Mouse (Mus musculus) hindbrain, embryonic 13.5 days (tissue): ENCODE results near the gene Ccdc162. TPM values are rescaled to one million over a fixed set of nuclear protein-coding genes. Genes with fewer than 3 reads are reported as not detected.
"Not testable (repeated sequence)": the region's sequence is repeated elsewhere in the genome, so short reads cannot be mapped to it uniquely, and the experiment has no call there.

Source experiments
- ATAC-seq: fragments of 200-750 bp; cut with Nextera tagmentation; 2 replicates; pipeline ENCODE4 v1.8.0; 2017; ENCODE audit warnings: moderate TSS enrichment; ENCODE audit not compliant: low FRiP score
- H3K27ac ChIP-seq: fragments of 300-500 bp; sonication (generic); 2 replicates; pipeline ENCODE4 v1.5.1; 2015; ENCODE audit warnings: inconsistent platforms, mild to moderate bottlenecking, moderate library complexity
- H3K27me3 ChIP-seq: fragments of 300-500 bp; sonication (generic); 2 replicates; pipeline ENCODE4 v1.6.1; 2015; ENCODE audit warnings: mild to moderate bottlenecking, inconsistent platforms
- H3K36me3 ChIP-seq: fragments of 300-500 bp; sonication (generic); 2 replicates; pipeline ENCODE4 v1.6.1; 2015; ENCODE audit warnings: mild to moderate bottlenecking, inconsistent platforms
- H3K4me1 ChIP-seq: fragments of 300-500 bp; sonication (generic); replicated peaks from 2 replicates; pipeline ENCODE4 v1.6.1; 2015; ENCODE audit warnings: inconsistent platforms
- H3K4me2 ChIP-seq: fragments of 300-500 bp; sonication (generic); 2 replicates; pipeline ENCODE4 v1.6.1; 2015; ENCODE audit warnings: inconsistent platforms, mild to moderate bottlenecking, moderate library complexity
- H3K4me3 ChIP-seq: fragments of 300-500 bp; sonication (generic); 2 replicates; pipeline ENCODE4 v1.5.1; 2015; ENCODE audit warnings: mild to moderate bottlenecking, inconsistent platforms
- H3K9ac ChIP-seq: fragments of 300-500 bp; sonication (generic); 2 replicates; pipeline ENCODE4 v1.6.1; 2015; ENCODE audit warnings: mild to moderate bottlenecking, inconsistent platforms
- H3K9me3 ChIP-seq: fragments of 300-500 bp; sonication (generic); 2 replicates; pipeline ENCODE4 v1.6.1; 2016; ENCODE audit warnings: inconsistent platforms
- WGBS: fragments of 180-500 bp; shearing (Covaris S2); methylation state at CpG from one replicate; pipeline ENCODE4 v1.1.7; 2015; 5-methylcytosine and 5-hydroxymethylcytosine counted together
- polyA plus RNA-seq: library from polyadenylated mRNA; unstranded; fragments of >200 nt; fragmentation: Nextera tagmentation; extraction: Ambion mirVana; gene quantifications from 2 replicates; pipeline ENCODE4 v1.2.1, GENCODE M21; 2015

The Ccdc162 gene
- polyA plus RNA-seq, 1 experiment from 2014 or later = 1.5 TPM

DNA sequence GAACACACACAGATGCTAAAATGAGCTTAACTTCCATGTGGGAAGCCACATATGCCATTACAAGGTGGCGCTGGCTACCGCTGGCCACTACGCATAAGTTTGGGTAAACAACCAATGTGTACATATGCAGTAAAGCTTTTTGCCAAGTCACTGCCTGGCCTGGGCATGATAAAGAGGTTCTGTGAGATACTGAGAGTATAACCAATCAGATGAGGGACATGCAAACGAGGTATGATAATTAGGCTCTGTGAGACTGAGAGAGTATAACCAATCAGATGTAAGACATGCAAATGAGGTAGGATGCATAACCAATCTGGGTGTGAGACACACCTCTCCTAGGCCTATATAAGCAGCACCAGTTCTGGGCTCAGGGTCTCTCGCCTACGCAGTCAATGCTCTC lies 56.8 kb downstream of the Ccdc162 start:
- not testable (repeated sequence) for H3K27ac ChIP-seq, H3K36me3 ChIP-seq, H3K4me1 ChIP-seq, H3K27me3 ChIP-seq, H3K4me2 ChIP-seq, H3K4me3 ChIP-seq, H3K9ac ChIP-seq, ATAC-seq, H3K9me3 ChIP-seq
- 94% methylated on average over 6 of the region's 6 CpGs for WGBS

DNA sequence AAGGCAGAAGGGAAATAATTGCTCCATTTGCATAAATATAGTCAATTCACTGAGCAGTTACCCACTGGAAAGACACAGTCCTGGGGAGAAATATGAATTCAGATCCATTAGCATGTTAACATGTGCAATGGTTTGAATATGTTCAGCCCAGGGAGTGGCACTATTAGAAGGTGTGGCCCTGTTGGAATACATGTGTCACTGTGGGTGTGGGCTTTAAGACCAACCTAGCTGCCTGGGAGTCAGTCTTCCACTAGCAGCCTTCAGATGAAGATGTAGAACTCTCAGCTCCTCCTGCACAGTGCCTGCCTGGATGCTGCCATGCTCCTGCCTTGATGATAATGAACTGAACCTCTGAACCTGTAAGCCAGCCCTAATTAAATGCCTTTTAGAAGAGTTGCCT lies 60.8 kb downstream of the Ccdc162 start:
- H3K36me3 ChIP-seq, H3K27me3 ChIP-seq, H3K4me2 ChIP-seq, H3K4me3 ChIP-seq, H3K27ac ChIP-seq, H3K9ac ChIP-seq, H3K4me1 ChIP-seq, ATAC-seq, H3K9me3 ChIP-seq: not testable (repeated sequence)

DNA sequence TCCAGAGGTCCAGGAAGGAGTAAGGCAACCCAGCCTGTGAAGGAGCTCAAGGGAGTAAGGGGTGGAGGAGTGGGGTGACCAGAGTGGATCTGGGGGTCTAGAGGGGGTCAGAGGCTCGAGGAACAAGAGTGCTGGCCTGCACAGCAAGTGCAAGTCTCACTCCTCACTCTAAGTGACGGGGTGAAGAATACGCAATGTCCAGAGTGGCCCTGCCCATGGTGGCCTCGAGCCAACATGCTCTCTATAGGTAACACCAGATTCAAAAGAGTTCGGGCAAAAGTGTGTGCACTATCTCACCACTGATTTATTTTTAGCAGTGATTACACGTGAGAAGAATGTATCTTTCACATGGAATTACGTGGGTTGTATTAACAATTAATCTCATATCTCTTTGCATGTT lies 63.4 kb downstream of the Ccdc162 start:
- no peak for ATAC-seq
- no peak overlapping the region for H3K27ac ChIP-seq
- no peak overlapping the region for H3K4me3 ChIP-seq
- no peaks in the 10 kb centered on the region for H3K9me3 ChIP-seq
- no peak overlapping the region for H3K9ac ChIP-seq
- H3K27me3 ChIP-seq = no peaks in the 10 kb centered on the region
- H3K36me3 ChIP-seq = no peaks in the 10 kb centered on the region
- 86% methylated on average over 7 of the region's 7 CpGs for WGBS
- peaks cover 4% of the 10 kb centered on the region; the same call in 1 of the 2 replicates for H3K4me1 ChIP-seq
- no peak overlapping the region for H3K4me2 ChIP-seq

DNA sequence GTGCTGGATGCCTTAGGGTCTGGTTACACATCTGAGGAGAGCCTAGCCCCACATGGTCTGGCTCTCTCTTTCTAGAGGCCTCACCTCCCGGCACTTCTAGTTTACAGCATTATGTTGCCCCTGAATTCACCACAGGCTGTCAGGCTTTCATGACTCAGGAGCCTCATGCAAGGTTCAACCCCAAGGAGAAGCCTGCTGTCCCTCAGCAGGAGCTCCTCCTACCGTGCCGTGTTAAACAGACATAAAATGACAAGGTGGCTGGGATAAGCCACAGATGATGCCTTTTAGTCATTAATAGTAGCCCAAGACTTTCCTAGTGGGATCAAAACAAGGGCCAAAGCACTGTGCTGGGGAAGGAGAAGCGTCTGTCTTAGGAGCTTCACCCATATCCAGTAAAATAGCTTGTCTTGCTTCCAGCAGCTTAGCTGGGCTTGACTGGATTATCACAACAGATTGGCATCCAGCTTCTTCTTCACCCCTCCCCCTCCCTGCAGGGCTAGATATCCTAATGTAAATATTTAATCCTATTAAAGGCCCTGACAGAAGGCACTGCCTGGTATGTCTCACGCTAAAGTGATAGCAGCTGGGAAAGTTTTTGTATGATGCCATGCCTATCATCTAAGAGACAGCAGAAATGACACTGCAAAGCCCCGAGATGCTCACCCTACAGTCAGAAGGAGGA lies 64.2 kb downstream of the Ccdc162 start:
- no peak overlapping the region for H3K9ac ChIP-seq
- WGBS = 50% methylated on average over 6 of the region's 6 CpGs
- H3K27ac ChIP-seq = no peak overlapping the region
- H3K9me3 ChIP-seq = no peaks in the 10 kb centered on the region
- H3K4me3 ChIP-seq = no peak overlapping the region
- no peak for ATAC-seq
- H3K4me2 ChIP-seq = no peak overlapping the region
- no peaks in the 10 kb centered on the region for H3K36me3 ChIP-seq
- no peaks in the 10 kb centered on the region for H3K27me3 ChIP-seq
- peaks cover 4% of the 10 kb centered on the region; the same call in 1 of the 2 replicates for H3K4me1 ChIP-seq

DNA sequence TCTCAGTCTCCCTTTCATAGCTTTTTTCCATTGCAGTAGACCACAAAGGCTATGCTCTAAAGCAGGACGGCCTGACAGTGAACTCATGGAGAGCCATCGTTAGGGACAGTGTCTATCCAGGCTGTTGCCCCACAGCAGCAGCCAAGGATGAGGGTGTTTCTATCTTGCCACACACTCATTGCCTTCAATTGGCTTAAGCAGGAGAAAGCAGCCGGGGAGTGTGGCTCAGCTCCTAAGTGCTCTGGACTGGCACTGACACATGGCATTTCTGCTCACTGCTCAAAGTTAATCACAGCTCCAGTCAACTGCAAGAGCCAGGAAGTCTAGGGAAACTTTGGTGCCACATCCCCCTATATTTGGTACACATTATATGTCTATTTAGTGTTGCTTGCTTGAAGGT lies 64.9 kb downstream of the Ccdc162 start:
- H3K9me3 ChIP-seq = no peaks in the 10 kb centered on the region
- peaks cover 4% of the 10 kb centered on the region; the same call in 1 of the 2 replicates for H3K4me1 ChIP-seq
- no peak overlapping the region for H3K4me3 ChIP-seq
- 85% methylated on average over 3 of the region's 3 CpGs for WGBS
- no peaks in the 10 kb centered on the region for H3K27me3 ChIP-seq
- H3K36me3 ChIP-seq = no peaks in the 10 kb centered on the region
- H3K27ac ChIP-seq = no peak overlapping the region
- H3K9ac ChIP-seq = no peak overlapping the region
- H3K4me2 ChIP-seq = no peak overlapping the region
- no peak for ATAC-seq

DNA sequence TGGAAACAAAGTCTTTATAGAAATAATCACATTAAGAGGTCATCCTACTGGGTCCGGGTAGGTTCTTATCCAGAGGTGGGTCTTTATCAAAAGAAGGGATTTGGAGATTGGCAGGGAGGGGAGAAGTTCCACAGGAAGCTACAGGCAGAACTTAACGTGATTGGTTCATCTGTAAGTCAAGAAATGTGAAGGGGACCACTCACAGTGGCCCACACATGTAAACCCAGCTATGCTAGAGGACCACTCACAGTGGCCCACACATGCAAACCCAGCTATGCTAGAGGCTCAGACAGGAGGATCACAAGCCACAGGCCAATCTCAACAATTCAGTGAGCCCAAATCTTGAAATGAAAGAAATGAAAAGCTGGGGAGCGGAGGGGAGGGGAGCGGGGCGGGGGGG lies 67.2 kb downstream of the Ccdc162 start:
- no peak for ATAC-seq

DNA sequence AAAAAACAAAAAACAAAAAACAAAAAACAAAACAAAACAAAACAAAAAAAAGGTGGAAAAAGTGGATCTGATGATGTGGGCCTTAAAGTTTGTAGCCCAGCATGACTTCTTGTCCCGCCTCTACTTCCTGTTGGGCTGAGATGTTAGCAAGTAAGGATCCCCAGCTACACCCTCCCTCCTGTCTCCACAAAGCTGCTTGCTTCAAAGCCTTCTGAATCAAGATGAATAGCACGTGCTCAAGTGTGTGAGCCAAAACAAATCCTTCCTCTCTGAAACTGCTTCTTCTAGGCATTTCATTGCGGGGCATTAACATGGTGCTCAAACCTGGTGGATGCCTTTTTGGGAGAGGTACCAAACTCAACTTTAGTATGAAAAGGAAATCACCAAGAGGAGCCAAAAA lies 77.7 kb downstream of the Ccdc162 start:
- Histone ChIP-seq H3K9ac (no peak overlapping the region), H3K4me2 (no peak overlapping the region), H3K27me3 (no peaks in the 10 kb centered on the region), H3K9me3 (no peaks in the 10 kb centered on the region), H3K27ac (no peak overlapping the region), H3K4me3 (no peak overlapping the region), H3K4me1 (no peaks in the 10 kb centered on the region), H3K36me3 (no peaks in the 10 kb centered on the region)
- ATAC-seq = no peak
- WGBS = 72% methylated on average over 3 of the region's 3 CpGs

More for the DNA sequence above, 67.2 kb downstream of the Ccdc162 start:
- WGBS = 80% methylated on average over 4 of the region's 5 CpGs
- no peaks in the 10 kb centered on the region for H3K9me3 ChIP-seq
- no peak overlapping the region for H3K4me2 ChIP-seq
- no peaks in the 10 kb centered on the region for H3K27me3 ChIP-seq
- H3K9ac ChIP-seq = no peak overlapping the region
- no peak overlapping the region for H3K27ac ChIP-seq
- H3K4me1 ChIP-seq = peaks cover 4% of the 10 kb centered on the region; the same call in 1 of the 2 replicates
- no peaks in the 10 kb centered on the region for H3K36me3 ChIP-seq
- no peak overlapping the region for H3K4me3 ChIP-seq

DNA sequence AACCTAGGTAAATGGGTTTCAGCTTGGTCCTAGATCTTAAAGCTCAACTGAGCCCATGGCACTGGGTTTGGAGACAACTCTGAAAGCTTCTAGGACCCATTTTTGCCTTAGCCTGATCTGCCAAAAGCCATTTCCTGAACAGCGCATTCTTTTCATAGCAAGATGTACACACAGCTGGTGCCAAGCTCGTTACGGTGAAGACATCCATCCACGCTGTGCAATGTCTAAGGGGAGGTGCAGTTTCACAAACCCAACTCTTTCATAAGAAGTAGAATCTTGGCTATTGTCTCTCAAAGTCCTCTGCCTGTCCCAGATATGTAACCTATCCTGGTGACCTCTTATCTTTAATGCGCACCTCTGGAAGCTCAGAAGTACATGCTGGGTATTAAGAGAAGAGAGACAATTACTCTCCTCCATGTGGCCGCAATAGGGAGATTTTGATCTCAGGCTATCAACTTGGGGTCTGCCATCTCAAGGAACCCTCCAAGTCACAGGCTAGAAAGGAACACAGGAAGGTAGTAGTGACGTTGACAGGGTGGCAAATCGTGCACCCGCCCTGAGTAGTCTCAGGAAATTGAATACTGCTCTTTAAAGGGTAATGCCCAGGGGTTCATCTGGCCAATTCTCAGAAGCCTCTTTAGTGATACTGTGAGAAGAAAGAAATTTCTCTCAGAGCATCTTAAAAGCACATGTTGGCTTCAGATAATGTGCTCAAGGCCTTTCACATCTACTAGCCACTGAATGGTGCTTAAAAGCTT lies 81.0 kb downstream of the Ccdc162 start:
- H3K4me3 ChIP-seq = no peak overlapping the region
- no peak for ATAC-seq
- no peak overlapping the region for H3K27ac ChIP-seq
- 88% methylated on average over 9 of the region's 9 CpGs for WGBS
- H3K4me2 ChIP-seq = no peak overlapping the region
- no peak overlapping the region for H3K9ac ChIP-seq
- no peaks in the 10 kb centered on the region for H3K4me1 ChIP-seq
- H3K36me3 ChIP-seq = no peaks in the 10 kb centered on the region
- no peaks in the 10 kb centered on the region for H3K9me3 ChIP-seq
- no peaks in the 10 kb centered on the region for H3K27me3 ChIP-seq

DNA sequence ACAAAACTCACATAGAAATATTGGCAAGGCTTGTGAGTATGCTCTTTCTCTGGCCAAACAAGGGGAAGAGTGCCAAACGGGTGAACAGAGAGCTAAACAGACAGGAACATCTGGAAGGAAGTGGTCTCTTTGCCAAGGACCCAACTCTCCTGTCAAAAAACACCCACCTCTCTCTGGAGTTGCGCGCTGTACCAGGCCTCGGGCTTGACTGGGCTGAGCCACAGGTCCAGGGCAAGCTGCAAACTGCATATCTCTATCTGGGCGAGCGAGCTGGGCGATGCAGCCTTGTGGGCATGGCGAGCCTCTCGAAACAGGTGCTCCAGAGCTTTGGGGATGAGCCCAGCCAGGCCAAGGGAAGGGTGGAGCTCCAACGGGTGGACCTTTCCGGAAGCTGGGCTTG lies 82.6 kb downstream of the Ccdc162 start:
- H3K9ac ChIP-seq = no peak overlapping the region
- ATAC-seq = no peak
- WGBS = 93% methylated on average over 11 of the region's 11 CpGs

DNA sequence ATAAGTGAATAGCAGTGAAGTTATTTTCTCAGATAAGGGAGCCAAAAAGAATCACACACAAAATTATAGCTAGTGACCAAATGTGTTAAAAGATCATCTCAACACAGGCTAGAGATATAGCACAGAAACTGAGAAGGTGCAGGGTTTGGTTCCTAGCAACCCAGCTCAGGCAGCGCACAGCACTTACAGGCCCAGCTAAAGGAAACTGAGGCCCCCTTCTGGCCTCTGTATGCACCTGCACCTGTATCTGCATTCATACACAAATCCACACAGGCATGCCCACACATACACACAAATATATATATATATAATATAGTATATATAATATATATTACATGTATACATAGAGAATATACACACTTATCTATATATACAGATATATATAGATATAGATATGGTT lies 84.4 kb downstream of the Ccdc162 start:
- H3K36me3 ChIP-seq = no peaks in the 10 kb centered on the region
- H3K9ac ChIP-seq = no peak overlapping the region
- ATAC-seq = no peak
- 96% methylated on average over 1 of the region's 1 CpGs for WGBS
- H3K4me2 ChIP-seq = no peak overlapping the region
- H3K27me3 ChIP-seq = no peaks in the 10 kb centered on the region
- no peak overlapping the region for H3K27ac ChIP-seq
- H3K4me1 ChIP-seq = no peaks in the 10 kb centered on the region
- H3K9me3 ChIP-seq = no peaks in the 10 kb centered on the region
- H3K4me3 ChIP-seq = no peak overlapping the region

More for the DNA sequence above, 82.6 kb downstream of the Ccdc162 start:
- no peak overlapping the region for H3K4me2 ChIP-seq
- H3K4me3 ChIP-seq = no peak overlapping the region
- H3K4me1 ChIP-seq = no peaks in the 10 kb centered on the region
- no peaks in the 10 kb centered on the region for H3K36me3 ChIP-seq
- no peaks in the 10 kb centered on the region for H3K9me3 ChIP-seq
- H3K27me3 ChIP-seq = no peaks in the 10 kb centered on the region
- no peak overlapping the region for H3K27ac ChIP-seq

DNA sequence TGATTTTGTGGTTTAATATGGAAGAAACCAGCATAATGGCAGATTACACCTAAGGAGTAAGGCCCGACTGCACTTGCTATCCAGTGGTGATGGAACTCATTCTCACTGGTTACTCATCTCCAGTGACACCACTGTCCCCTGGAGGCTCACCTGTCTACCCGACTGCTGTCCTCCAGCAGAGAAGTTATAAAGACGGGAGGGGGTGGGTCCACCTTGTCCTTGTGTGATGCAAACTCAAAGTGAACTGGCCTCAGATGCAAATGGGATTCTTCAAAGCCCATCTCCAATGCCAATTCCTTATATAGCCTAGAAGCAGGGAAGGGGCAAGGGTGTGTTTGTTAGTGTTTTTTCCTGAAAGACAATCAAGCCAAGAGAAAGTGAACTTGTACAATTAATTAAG lies 89.4 kb downstream of the Ccdc162 start:
- Histone ChIP-seq H3K9ac (no peak overlapping the region), H3K4me1 (no peaks in the 10 kb centered on the region), H3K4me3 (no peak overlapping the region), H3K27me3 (no peaks in the 10 kb centered on the region), H3K9me3 (no peaks in the 10 kb centered on the region), H3K27ac (no peak overlapping the region), H3K36me3 (no peaks in the 10 kb centered on the region), H3K4me2 (no peak overlapping the region)
- WGBS = 75% methylated on average over 3 of the region's 3 CpGs
- ATAC-seq = no peak

DNA sequence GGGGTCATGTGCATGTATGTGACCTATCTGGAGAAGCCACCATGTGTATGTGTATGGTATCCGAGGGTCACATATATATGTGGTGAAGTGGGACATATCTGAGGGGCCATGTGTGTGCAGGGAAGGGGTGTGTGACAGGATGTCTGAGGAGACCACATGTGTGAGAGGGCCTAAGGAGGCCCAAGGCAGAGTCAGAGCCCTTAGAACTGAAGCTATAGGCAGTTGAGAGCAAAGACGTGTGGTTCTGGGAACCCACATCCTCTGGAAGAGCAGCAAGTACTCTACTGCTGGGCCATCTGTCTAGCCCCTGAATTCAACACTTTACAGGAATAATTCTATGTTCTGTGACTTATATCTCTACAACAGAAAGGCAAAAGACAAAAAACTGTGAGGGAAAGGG lies 96.4 kb downstream of the Ccdc162 start:
- H3K27me3 ChIP-seq = no peaks in the 10 kb centered on the region
- H3K4me2 ChIP-seq = no peak overlapping the region
- no peaks in the 10 kb centered on the region for H3K4me1 ChIP-seq
- no peak overlapping the region for H3K9ac ChIP-seq
- H3K27ac ChIP-seq = no peak overlapping the region
- 94% methylated on average over 2 of the region's 2 CpGs for WGBS
- H3K4me3 ChIP-seq = no peak overlapping the region
- no peaks in the 10 kb centered on the region for H3K36me3 ChIP-seq
- no peaks in the 10 kb centered on the region for H3K9me3 ChIP-seq
- no peak for ATAC-seq

DNA sequence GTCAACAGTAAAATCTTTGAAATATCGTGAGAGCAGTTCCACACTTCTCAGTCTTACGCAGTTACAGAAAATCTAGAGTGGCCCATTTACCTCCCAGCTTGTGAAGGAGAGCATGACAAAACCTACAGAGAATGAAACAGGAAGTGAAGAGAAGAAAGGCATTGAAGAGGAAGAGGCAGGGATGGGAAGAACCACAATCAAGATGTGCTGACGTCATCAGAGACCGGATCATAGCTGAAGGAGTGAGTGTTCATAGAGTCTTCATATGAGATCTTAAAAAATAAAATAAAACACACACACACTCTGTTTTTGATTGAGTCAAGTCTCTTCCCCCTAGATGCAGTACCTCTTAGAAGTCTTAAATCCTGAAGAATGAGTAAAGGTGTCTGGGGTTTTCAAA lies 100.9 kb downstream of the Ccdc162 start:
- no peak overlapping the region for H3K9ac ChIP-seq
- no peaks in the 10 kb centered on the region for H3K36me3 ChIP-seq
- no peak overlapping the region for H3K4me3 ChIP-seq
- no peaks in the 10 kb centered on the region for H3K27me3 ChIP-seq
- no peaks in the 10 kb centered on the region for H3K9me3 ChIP-seq
- H3K27ac ChIP-seq = no peak overlapping the region
- no peak overlapping the region for H3K4me2 ChIP-seq
- 92% methylated on average over 4 of the region's 4 CpGs for WGBS
- H3K4me1 ChIP-seq = no peaks in the 10 kb centered on the region
- ATAC-seq = no peak
